ENCODE assay signal across 18 mouse cellular contexts in genomic region chr4:132369953-132370750, GRCm38 (mm10).
"Had no signal": no experiment of that assay in that cellular context is flagged by ENCODE, and none has a peak within 500 bp of the region (broad histone marks: within the 10 kb centered on the region; RNA-seq: fewer than 3 reads in every experiment).

No protein-coding gene starts in this region.

- H3K4me1 ChIP-seq: liver, embryonic 13.5 days; midbrain, embryonic 12.5 days; neural tube, embryonic 13.5 days; stomach, embryonic 15.5 days had no signal

- H3K4me3 ChIP-seq: layer of hippocampus, adult 2 months; left cerebral cortex, adult 2 months; liver, embryonic 13.5 days; midbrain, embryonic 12.5 days; myocyte; neural tube, embryonic 13.5 days; stomach, embryonic 15.5 days had no signal

- DNase-seq: kidney, adult 2 months; kidney, postnatal 25 days; layer of hippocampus, adult 9-11 months; layer of hippocampus, postnatal 36 days; liver, embryonic 13.5 days; lung, embryonic 14.5 days; retina, postnatal 1 day; right cerebral cortex, postnatal 25 days; spleen, adult 18-20 months; thymus, postnatal 25 days had no signal

- H3K27ac ChIP-seq: kidney, postnatal 0 days; layer of hippocampus, adult 2 months; left cerebral cortex, adult 2 months; liver, embryonic 13.5 days; midbrain, embryonic 12.5 days; neural tube, embryonic 13.5 days; stomach, embryonic 15.5 days had no signal

- H3K9ac ChIP-seq: liver, embryonic 13.5 days; lung, embryonic 14.5 days; midbrain, embryonic 12.5 days; neural tube, embryonic 13.5 days; stomach, embryonic 15.5 days had no signal

- H3K27me3 ChIP-seq: liver, embryonic 13.5 days; midbrain, embryonic 12.5 days; neural tube, embryonic 13.5 days; stomach, embryonic 15.5 days had no signal

- H3K9me3 ChIP-seq: liver, embryonic 13.5 days; midbrain, embryonic 12.5 days; neural tube, embryonic 13.5 days; stomach, embryonic 15.5 days had no signal

- ATAC-seq: midbrain, embryonic 16.5 days had no signal

- H3K4me2 ChIP-seq: liver, embryonic 13.5 days; lung, embryonic 14.5 days; midbrain, embryonic 12.5 days; neural tube, embryonic 13.5 days; stomach, embryonic 15.5 days had no signal
